Mouse (Mus musculus): ENCODE results near the gene Cel. TPM values are rescaled to one million over a fixed set of nuclear protein-coding genes. Genes with fewer than 3 reads are reported as not detected.

Gene Cel
- total and polyA plus RNA-seq, 2 experiments: 0.11 to 70.5 TPM

- H3K9ac ChIP-seq (ENCODE audit: low read depth, low read length): no peak overlapping the region
- H3K4me1 ChIP-seq (ENCODE audit: control insufficient read depth, insufficient read depth, low read length): no peaks in the 10 kb centered on the region
- DNase-seq (ENCODE audit: extremely low read depth, low read depth, low spot score): peak; percentile 45
- WGBS: 5% methylated on average over 15 of the region's 15 CpGs
- no peaks in the 10 kb centered on the region for H3K27me3 ChIP-seq (ENCODE audit: control insufficient read depth, insufficient read depth, low read length)
- H3K4me3 ChIP-seq (ENCODE audit: insufficient read depth, low read depth, low read length): no peak overlapping the region
- no peak overlapping the region for H3K27ac ChIP-seq (replicated peaks; ENCODE audit: insufficient read depth, low read depth, low read length)
- H3K36me3 ChIP-seq (ENCODE audit: control insufficient read depth, insufficient read depth, low read length): no peaks in the 10 kb centered on the region
- no peaks in the 10 kb centered on the region for H3K79me2 ChIP-seq (ENCODE audit: control insufficient read depth, insufficient read depth, low read length)
- peak; percentile 97 for TF ChIP-seq CTCF (IDR thresholded peaks at IDR 0.05; ENCODE audit: low read depth, low read length)
- TF ChIP-seq POLR2A (IDR thresholded peaks at IDR 0.05; ENCODE audit: extremely low read depth, insufficient read depth, low read length): no peak
Measured at GRCm38 (mm10) chr2:28592809-28593208, 29.6 kb upstream of the Cel start.

- Histone ChIP-seq H3K27me3 (ENCODE audit: control insufficient read depth, insufficient read depth, low read length) (no peaks in the 10 kb centered on the region), H3K9ac (ENCODE audit: low read depth, low read length) (no peak overlapping the region), H3K79me2 (ENCODE audit: control insufficient read depth, insufficient read depth, low read length) (no peaks in the 10 kb centered on the region), H3K36me3 (ENCODE audit: control insufficient read depth, insufficient read depth, low read length) (no peaks in the 10 kb centered on the region), H3K27ac (replicated peaks; ENCODE audit: insufficient read depth, low read depth, low read length) (no peak overlapping the region), H3K4me1 (ENCODE audit: control insufficient read depth, insufficient read depth, low read length) (no peaks in the 10 kb centered on the region), H3K4me3 (ENCODE audit: insufficient read depth, low read depth, low read length) (no peak overlapping the region)
- TF ChIP-seq POLR2A (IDR thresholded peaks at IDR 0.05; ENCODE audit: extremely low read depth, insufficient read depth, low read length): no peak
- TF ChIP-seq CTCF (IDR thresholded peaks at IDR 0.05; ENCODE audit: low read depth, low read length): no peak
- peak; percentile 18 for DNase-seq (ENCODE audit: extremely low read depth, low read depth, low spot score)
- WGBS: 73% methylated on average over 2 of the region's 2 CpGs
Measured at GRCm38 (mm10) chr2:28591479-28591878, 28.3 kb upstream of the Cel start.

- Histone ChIP-seq H3K27ac (replicated peaks; ENCODE audit: insufficient read depth, low read depth, low read length) (no peak overlapping the region), H3K36me3 (ENCODE audit: control insufficient read depth, insufficient read depth, low read length) (no peaks in the 10 kb centered on the region), H3K4me1 (ENCODE audit: control insufficient read depth, insufficient read depth, low read length) (no peaks in the 10 kb centered on the region), H3K27me3 (ENCODE audit: control insufficient read depth, insufficient read depth, low read length) (no peaks in the 10 kb centered on the region), H3K79me2 (ENCODE audit: control insufficient read depth, insufficient read depth, low read length) (no peaks in the 10 kb centered on the region), H3K4me3 (ENCODE audit: insufficient read depth, low read depth, low read length) (no peak overlapping the region), H3K9ac (ENCODE audit: low read depth, low read length) (no peak overlapping the region)
- no peak for TF ChIP-seq POLR2A (IDR thresholded peaks at IDR 0.05; ENCODE audit: extremely low read depth, insufficient read depth, low read length)
- no peak for TF ChIP-seq CTCF (IDR thresholded peaks at IDR 0.05; ENCODE audit: low read depth, low read length)
- no peak for DNase-seq (ENCODE audit: extremely low read depth, low read depth, low spot score)
- WGBS: 46% methylated on average over 1 of the region's 1 CpGs
Measured at GRCm38 (mm10) chr2:28588574-28588973, 25.4 kb upstream of the Cel start.

- TF ChIP-seq POLR2A (IDR thresholded peaks at IDR 0.05; ENCODE audit: extremely low read depth, insufficient read depth, low read length) (no peak), CTCF (IDR thresholded peaks at IDR 0.05; ENCODE audit: low read depth, low read length) (no peak)
- Histone ChIP-seq H3K27me3 (ENCODE audit: control insufficient read depth, insufficient read depth, low read length) (no peaks in the 10 kb centered on the region), H3K79me2 (ENCODE audit: control insufficient read depth, insufficient read depth, low read length) (no peaks in the 10 kb centered on the region), H3K4me1 (ENCODE audit: control insufficient read depth, insufficient read depth, low read length) (no peaks in the 10 kb centered on the region), H3K9ac (ENCODE audit: low read depth, low read length) (no peak overlapping the region), H3K4me3 (ENCODE audit: insufficient read depth, low read depth, low read length) (no peak overlapping the region), H3K36me3 (ENCODE audit: control insufficient read depth, insufficient read depth, low read length) (no peaks in the 10 kb centered on the region), H3K27ac (replicated peaks; ENCODE audit: insufficient read depth, low read depth, low read length) (no peak overlapping the region)
- 44% methylated on average over 2 of the region's 2 CpGs for WGBS
- DNase-seq (ENCODE audit: extremely low read depth, low read depth, low spot score): no peak
Measured at GRCm38 (mm10) chr2:28585730-28586129, 22.5 kb upstream of the Cel start.

- DNase-seq (ENCODE audit: extremely low read depth, low read depth, low spot score): peak; percentile 73
Measured at GRCm38 (mm10) chr2:28585043-28585571, 21.9 kb upstream of the Cel start.

GRCm38 (mm10) chr2:28583651-28584050 is 20.4 kb upstream of the Cel start, which contains the start of gene Gtf3c5:
Gtf3c5 (minus strand) TSS chr2:28583751.
- peak within 1 kb of the TSS; percentile 75 for H3K27ac ChIP-seq (replicated peaks; ENCODE audit: insufficient read depth, low read depth, low read length)
- WGBS: 78% methylated on average over 9 of the region's 9 CpGs
- H3K4me1 ChIP-seq (ENCODE audit: control insufficient read depth, insufficient read depth, low read length): no peaks in the 10 kb centered on the region
- peak within 1 kb of the TSS; percentile 64 for H3K9ac ChIP-seq (ENCODE audit: low read depth, low read length)
- no peaks in the 10 kb centered on the region for H3K27me3 ChIP-seq (ENCODE audit: control insufficient read depth, insufficient read depth, low read length)
- TF ChIP-seq CTCF (IDR thresholded peaks at IDR 0.05; ENCODE audit: low read depth, low read length): no peak
- TF ChIP-seq POLR2A (IDR thresholded peaks at IDR 0.05; ENCODE audit: extremely low read depth, insufficient read depth, low read length): no peak
- H3K4me3 ChIP-seq (ENCODE audit: insufficient read depth, low read depth, low read length): peak within 1 kb of the TSS; percentile 78
- H3K36me3 ChIP-seq (ENCODE audit: control insufficient read depth, insufficient read depth, low read length): no peaks in the 10 kb centered on the region
- no peaks in the 10 kb centered on the region for H3K79me2 ChIP-seq (ENCODE audit: control insufficient read depth, insufficient read depth, low read length)
- DNase-seq (ENCODE audit: extremely low read depth, low read depth, low spot score): no peak

More at GRCm38 (mm10) chr2:28585043-28585571, 21.9 kb upstream of the Cel start:
- no peaks in the 10 kb centered on the region for H3K4me1 ChIP-seq (ENCODE audit: control insufficient read depth, insufficient read depth, low read length)
- H3K4me3 ChIP-seq (ENCODE audit: insufficient read depth, low read depth, low read length): no peak overlapping the region; the same call in 1 of the 2 replicates
- no peaks in the 10 kb centered on the region for H3K79me2 ChIP-seq (ENCODE audit: control insufficient read depth, insufficient read depth, low read length)
- no peak overlapping the region for H3K9ac ChIP-seq (ENCODE audit: low read depth, low read length)
- TF ChIP-seq POLR2A (IDR thresholded peaks at IDR 0.05; ENCODE audit: extremely low read depth, insufficient read depth, low read length): no peak
- peak; percentile 89 for TF ChIP-seq CTCF (IDR thresholded peaks at IDR 0.05; ENCODE audit: low read depth, low read length)
- WGBS: 15% methylated on average over 6 of the region's 6 CpGs
- no peak overlapping the region for H3K27ac ChIP-seq (replicated peaks; ENCODE audit: insufficient read depth, low read depth, low read length)
- H3K36me3 ChIP-seq (ENCODE audit: control insufficient read depth, insufficient read depth, low read length): no peaks in the 10 kb centered on the region
- H3K27me3 ChIP-seq (ENCODE audit: control insufficient read depth, insufficient read depth, low read length): no peaks in the 10 kb centered on the region

Measured in liver, adult 2 months (tissue).